Mouse (Mus musculus): Measurements from ENCODE around the gene Ppp6r1.

DNA sequence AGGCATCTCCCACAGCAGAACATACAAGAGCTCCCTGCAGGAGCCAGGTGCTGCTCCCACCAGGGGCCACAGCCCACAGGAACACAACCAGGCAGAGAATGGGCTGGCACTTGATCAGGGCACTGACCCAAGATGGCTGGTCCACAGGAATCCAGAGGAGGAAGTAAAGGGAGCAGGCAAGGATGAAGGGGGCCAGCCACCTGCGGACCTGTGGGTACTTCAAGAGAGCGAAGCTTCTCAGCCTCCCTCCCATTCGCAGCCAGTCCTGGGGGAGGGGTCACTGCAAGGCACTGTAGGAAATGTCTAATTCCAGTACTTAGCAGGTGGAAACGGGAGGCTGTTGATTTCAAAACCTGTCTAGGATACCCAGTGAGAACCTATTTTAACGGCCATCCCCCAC lies 29.2 kb downstream of the Ppp6r1 start:
- TF ChIP-seq CTCF (conservative IDR thresholded peaks at IDR 0.05; ENCODE audit: insufficient read depth, insufficient read length, low read depth, low read length): no peak
- TF ChIP-seq POLR2A (IDR thresholded peaks at IDR 0.05; ENCODE audit: low read depth, low read length): no peak

All from kidney, adult 2 months (tissue).